Mouse (Mus musculus) liver, embryonic 14.5 days (tissue): ENCODE results near the gene Gm11937. TPM values are rescaled to one million over a fixed set of nuclear protein-coding genes. Genes with fewer than 3 reads are reported as not detected.

Experiments
- ATAC-seq: fragments of 200-750 bp; cut with Nextera tagmentation; 2 replicates; pipeline ENCODE4 v1.8.0; 2017; ENCODE audit warnings: moderate number of reproducible peaks, mild to moderate bottlenecking, moderate library complexity; ENCODE audit not compliant: insufficient read depth
- DNase-seq, 3 experiments: peaks; one replicate each; pipeline ENCODE4 v3.0.0-alpha.2; 2012 to 2013; ENCODE audit warnings: low read depth in 3 of 3, low spot score in 3 of 3
- H3K27ac ChIP-seq: fragments of 300-500 bp; sonication (generic); 2 replicates; pipeline ENCODE4 v1.5.1; 2014; ENCODE audit warnings: moderate library complexity, mild to moderate bottlenecking, control low read depth, inconsistent platforms
- H3K27me3 ChIP-seq: fragments of 300-500 bp; sonication (generic); 2 replicates; pipeline ENCODE4 v1.6.1; 2014; ENCODE audit warnings: mild to moderate bottlenecking, low read length, moderate library complexity; ENCODE audit not compliant: control insufficient read depth, insufficient read depth
- H3K36me3 ChIP-seq: fragments of 300-500 bp; sonication (generic); replicated peaks from 2 replicates; pipeline ENCODE4 v1.6.1; 2014; ENCODE audit warnings: low read depth; ENCODE audit not compliant: control insufficient read depth, insufficient read depth
- H3K4me1 ChIP-seq, 2 experiments: fragments of 200-500 bp in 1 of 2; fragments of 300-500 bp in 1 of 2; sonication (generic) in 1 of 2; replicated peaks; 2 replicates each; pipeline ENCODE4 v1.6.1; 2012 to 2014; ENCODE audit warnings: antibody characterized with exemption in 1 of 2, inconsistent platforms in 1 of 2, low read length in 1 of 2; ENCODE audit not compliant: control insufficient read depth in 2 of 2, insufficient read depth in 2 of 2
- H3K4me2 ChIP-seq: fragments of 300-500 bp; sonication (generic); 2 replicates; pipeline ENCODE4 v1.6.1; 2014; ENCODE audit warnings: low read depth, mild to moderate bottlenecking, control low read depth, moderate library complexity
- H3K4me3 ChIP-seq, 2 experiments: fragments of 200-500 bp in 1 of 2; fragments of 300-500 bp in 1 of 2; sonication (generic) in 1 of 2; 2 replicates each; pipeline ENCODE4 v1.5.1; 2012 to 2014; ENCODE audit warnings: low read depth in 2 of 2, low read length in 2 of 2, mild to moderate bottlenecking in 2 of 2, control low read depth in 1 of 2, inconsistent platforms in 1 of 2, moderate library complexity in 1 of 2; ENCODE audit not compliant: insufficient read depth in 1 of 2
- H3K9ac ChIP-seq: fragments of 300-500 bp; sonication (generic); replicated peaks from 2 replicates; pipeline ENCODE4 v1.6.1; 2014; ENCODE audit warnings: mild to moderate bottlenecking, control low read depth, moderate library complexity
- H3K9me3 ChIP-seq: fragments of 300-500 bp; sonication (generic); 2 replicates; pipeline ENCODE4 v1.6.1; 2016; ENCODE audit warnings: low read length, mixed read lengths; ENCODE audit not compliant: control insufficient read depth
- CTCF ChIP-seq: IDR thresholded peaks from 2 replicates; pipeline ENCODE4 v1.5.1; 2016; ENCODE audit warnings: antibody characterized with exemption, low read depth, control low read depth
- EP300 ChIP-seq: IDR thresholded peaks from 2 replicates; pipeline ENCODE4 v1.6.1; 2016; ENCODE audit warnings: antibody characterized with exemption, low read depth
- WGBS: fragments of 180-500 bp; shearing (Covaris S2); extraction: QIAGEN DNeasy Blood & Tissue Kit; methylation state at CpG from one replicate; pipeline ENCODE4 v1.1.7; 2014; ENCODE audit not compliant: insufficient replicate concordance; 5-methylcytosine and 5-hydroxymethylcytosine counted together
- polyA plus RNA-seq, 2 experiments: library from polyadenylated mRNA; depleted of rRNA in 1 of 2; stranded (reverse) in 1 of 2; unstranded in 1 of 2; fragments of >200 nt; fragmentation: Nextera tagmentation in 1 of 2; extraction: Ambion mirVana in 1 of 2; gene quantifications; 2 replicates each; pipeline versions ENCODE4 v1.2.1 to v1.2.3; 2012 to 2014

Gene Gm11937
- polyA plus RNA-seq, 2 experiments: not detected

GRCm38 (mm10) chr11:99634653-99635134 lies 24.7 kb upstream of the Gm11937 start, which contains the start of gene Krtap4-2:
Krtap4-2 (minus strand) TSS chr11:99635084.
- no peaks in the 10 kb centered on the region for H3K27me3 ChIP-seq
- no peaks in the 10 kb centered on the region for H3K9me3 ChIP-seq
- 42% methylated on average over 8 of the region's 8 CpGs for WGBS

GRCm38 (mm10) chr11:99633293-99633692 lies 23.3 kb upstream of the Gm11937 start:
- ATAC-seq (no peak), DNase-seq (no peak)
- no peak overlapping the region for H3K27ac ChIP-seq
- no peak overlapping the region for H3K9ac ChIP-seq
- no peaks in the 10 kb centered on the region for H3K9me3 ChIP-seq
- no peaks in the 10 kb centered on the region for H3K36me3 ChIP-seq
- no peaks in the 10 kb centered on the region for H3K27me3 ChIP-seq
- H3K4me1 ChIP-seq: no peaks in the 10 kb centered on the region
- TF ChIP-seq EP300 (no peak), CTCF (no peak)
- H3K4me3 ChIP-seq: no peak overlapping the region
- no peak overlapping the region for H3K4me2 ChIP-seq
- 27% methylated on average over 2 of the region's 2 CpGs for WGBS

More at GRCm38 (mm10) chr11:99634653-99635134, 24.7 kb upstream of the Gm11937 start, which contains the start of gene Krtap4-2:
- no peak for DNase-seq
- no peak within 1 kb of the TSS for H3K4me2 ChIP-seq
- no peaks in the 10 kb centered on the region for H3K4me1 ChIP-seq
- no peak within 1 kb of the TSS for H3K4me3 ChIP-seq
- no peak within 1 kb of the TSS for H3K27ac ChIP-seq
- no peaks in the 10 kb centered on the region for H3K36me3 ChIP-seq
- no peak for TF ChIP-seq EP300
- no peak for TF ChIP-seq CTCF
- no peak within 1 kb of the TSS for H3K9ac ChIP-seq
- no peak for ATAC-seq

- ATAC-seq (no peak), DNase-seq (no peak)
- Histone ChIP-seq H3K4me1 (no peaks in the 10 kb centered on the region), H3K4me2 (no peak overlapping the region), H3K9ac (no peak overlapping the region), H3K36me3 (no peaks in the 10 kb centered on the region), H3K4me3 (no peak overlapping the region), H3K27ac (no peak overlapping the region), H3K27me3 (no peaks in the 10 kb centered on the region), H3K9me3 (no peaks in the 10 kb centered on the region)
- WGBS: 51% methylated on average over 3 of the region's 3 CpGs
- TF ChIP-seq EP300 (no peak), CTCF (no peak)
These were observed 20.9 kb upstream of the Gm11937 start for GRCm38 (mm10) chr11:99630890-99631289.

GRCm38 (mm10) chr11:99628138-99628537 lies 18.1 kb upstream of the Gm11937 start, which contains the start of gene Krtap4-1:
Krtap4-1 (minus strand) TSS chr11:99628238.
- TF ChIP-seq CTCF: no peak
- no peak for TF ChIP-seq EP300
- Histone ChIP-seq H3K27me3 (no peaks in the 10 kb centered on the region), H3K9ac (no peak within 1 kb of the TSS), H3K4me1 (no peaks in the 10 kb centered on the region), H3K4me2 (no peak within 1 kb of the TSS), H3K4me3 (no peak within 1 kb of the TSS), H3K9me3 (no peaks in the 10 kb centered on the region), H3K27ac (no peak within 1 kb of the TSS), H3K36me3 (no peaks in the 10 kb centered on the region)
- 49% methylated on average over 4 of the region's 4 CpGs for WGBS
- no peak for ATAC-seq
- DNase-seq: no peak

- Histone ChIP-seq H3K9ac (no peak within 1 kb of the TSS), H3K27ac (no peak within 1 kb of the TSS), H3K36me3 (no peaks in the 10 kb centered on the region), H3K9me3 (no peaks in the 10 kb centered on the region), H3K4me1 (no peaks in the 10 kb centered on the region), H3K4me2 (no peak within 1 kb of the TSS), H3K27me3 (no peaks in the 10 kb centered on the region), H3K4me3 (no peak within 1 kb of the TSS)
- WGBS: 58% methylated on average over 2 of the region's 2 CpGs
- DNase-seq (no peak), ATAC-seq (no peak)
- TF ChIP-seq EP300 (no peak), CTCF (no peak)
These were observed 10.3 kb upstream of the Gm11937 start, which contains the start of gene Gm11562 for GRCm38 (mm10) chr11:99620335-99620734. Gm11562 (minus strand) TSS chr11:99620435.
